Mouse (Mus musculus): ENCODE data around the gene Rpa3.

Rpa3 gene

GRCm38 (mm10) chr6:8209047-8209865, 49.7 kb downstream of the Rpa3 start, which contains the start of gene Mios:
Mios (plus strand) TSS chr6:8209222.
- peak; percentile 88 for DNase-seq (ENCODE audit: low spot score)
